Mouse (Mus musculus): ENCODE data around the gene Guca2b. TPM values are rescaled to one million over a fixed set of nuclear protein-coding genes. Genes with fewer than 3 reads are reported as not detected.

Guca2b gene
- polyA plus RNA-seq, 1 experiment from 2014 or later: not detected

- Histone ChIP-seq H3K27me3 (no peaks in the 10 kb centered on the region), H3K9me3 (no peaks in the 10 kb centered on the region), H3K27ac (replicated peaks) (0 out of 2 replicates have a peak overlapping the region, but pooled peaks have one; percentile 33), H3K4me1 (replicated peaks) (peaks cover 23% of the 10 kb centered on the region), H3K4me3 (no peak overlapping the region), H3K36me3 (no peaks in the 10 kb centered on the region), H3K4me2 (no peak overlapping the region), H3K9ac (no peak overlapping the region)
- WGBS: 67% methylated on average over 10 of the region's 10 CpGs
- ATAC-seq (ENCODE audit: low read depth): no peak
Observed at GRCm38 (mm10) chr4:119669356-119670209, 10.8 kb upstream of the Guca2b start.

- Histone ChIP-seq H3K4me3 (no peak overlapping the region), H3K27ac (replicated peaks) (no peak overlapping the region), H3K9ac (no peak overlapping the region), H3K9me3 (no peaks in the 10 kb centered on the region), H3K4me2 (no peak overlapping the region), H3K36me3 (no peaks in the 10 kb centered on the region), H3K27me3 (no peaks in the 10 kb centered on the region), H3K4me1 (replicated peaks) (peaks cover 23% of the 10 kb centered on the region)
- WGBS: 78% methylated on average over 4 of the region's 4 CpGs
- ATAC-seq (ENCODE audit: low read depth): no peak
Observed at GRCm38 (mm10) chr4:119668596-119668995, 9.8 kb upstream of the Guca2b start.

- WGBS: 92% methylated on average over 3 of the region's 3 CpGs
- ATAC-seq (ENCODE audit: low read depth): no peak
- Histone ChIP-seq H3K4me3 (no peak overlapping the region), H3K36me3 (no peaks in the 10 kb centered on the region), H3K27ac (replicated peaks) (no peak overlapping the region), H3K4me1 (replicated peaks) (peaks cover 23% of the 10 kb centered on the region), H3K9me3 (no peaks in the 10 kb centered on the region), H3K4me2 (no peak overlapping the region), H3K27me3 (no peaks in the 10 kb centered on the region), H3K9ac (no peak overlapping the region)
Observed at GRCm38 (mm10) chr4:119668185-119668584, 9.4 kb upstream of the Guca2b start.

GRCm38 (mm10) chr4:119667454-119667853 is 8.7 kb upstream of the Guca2b start:
- H3K4me2 ChIP-seq: no peak overlapping the region
- H3K9ac ChIP-seq: no peak overlapping the region
- H3K27ac ChIP-seq (replicated peaks): no peak overlapping the region
- no peaks in the 10 kb centered on the region for H3K36me3 ChIP-seq
- H3K4me3 ChIP-seq: no peak overlapping the region
- no peak for ATAC-seq (ENCODE audit: low read depth)
- no peaks in the 10 kb centered on the region for H3K9me3 ChIP-seq
- 26% methylated on average over 5 of the region's 5 CpGs for WGBS
- peaks cover 23% of the 10 kb centered on the region for H3K4me1 ChIP-seq (replicated peaks)
- H3K27me3 ChIP-seq: no peaks in the 10 kb centered on the region

- Histone ChIP-seq H3K27ac (replicated peaks) (no peak overlapping the region), H3K36me3 (no peaks in the 10 kb centered on the region), H3K4me1 (replicated peaks) (peaks cover 23% of the 10 kb centered on the region), H3K27me3 (no peaks in the 10 kb centered on the region), H3K4me2 (no peak overlapping the region), H3K9me3 (no peaks in the 10 kb centered on the region), H3K4me3 (no peak overlapping the region), H3K9ac (no peak overlapping the region)
- ATAC-seq (ENCODE audit: low read depth): no peak
- WGBS: 42% methylated on average over 8 of the region's 8 CpGs
Observed at GRCm38 (mm10) chr4:119666116-119666515, 7.4 kb upstream of the Guca2b start.

GRCm38 (mm10) chr4:119665166-119665565 is 6.4 kb upstream of the Guca2b start:
- Histone ChIP-seq H3K4me3 (no peak overlapping the region), H3K4me2 (no peak overlapping the region), H3K27ac (replicated peaks) (no peak overlapping the region), H3K36me3 (no peaks in the 10 kb centered on the region), H3K9ac (no peak overlapping the region), H3K27me3 (no peaks in the 10 kb centered on the region), H3K4me1 (replicated peaks) (peaks cover 15% of the 10 kb centered on the region), H3K9me3 (no peaks in the 10 kb centered on the region)
- 95% methylated on average over 2 of the region's 2 CpGs for WGBS
- ATAC-seq (ENCODE audit: low read depth): no peak

GRCm38 (mm10) chr4:119663409-119664095 is 4.8 kb upstream of the Guca2b start:
- WGBS: 92% methylated on average over 14 of the region's 14 CpGs
- no peak overlapping the region for H3K4me2 ChIP-seq
- no peak overlapping the region for H3K9ac ChIP-seq
- H3K27ac ChIP-seq (replicated peaks): no peak overlapping the region
- H3K36me3 ChIP-seq: no peaks in the 10 kb centered on the region
- H3K4me3 ChIP-seq: no peak overlapping the region
- no peaks in the 10 kb centered on the region for H3K27me3 ChIP-seq
- no peak for ATAC-seq (ENCODE audit: low read depth)
- H3K4me1 ChIP-seq (replicated peaks): 0 out of 2 replicates have a peak, but pooled peaks cover 7% of the 10 kb centered on the region
- no peaks in the 10 kb centered on the region for H3K9me3 ChIP-seq

GRCm38 (mm10) chr4:119662976-119663375 is 4.2 kb upstream of the Guca2b start:
- ATAC-seq (ENCODE audit: low read depth): no peak
- Histone ChIP-seq H3K9ac (no peak overlapping the region), H3K4me1 (replicated peaks) (0 out of 2 replicates have a peak, but pooled peaks cover 7% of the 10 kb centered on the region), H3K4me3 (no peak overlapping the region), H3K9me3 (no peaks in the 10 kb centered on the region), H3K27ac (replicated peaks) (no peak overlapping the region), H3K36me3 (no peaks in the 10 kb centered on the region), H3K4me2 (no peak overlapping the region), H3K27me3 (no peaks in the 10 kb centered on the region)
- WGBS: 91% methylated on average over 7 of the region's 7 CpGs

GRCm38 (mm10) chr4:119662151-119662550 is 3.4 kb upstream of the Guca2b start:
- Histone ChIP-seq H3K4me3 (no peak overlapping the region), H3K27ac (replicated peaks) (no peak overlapping the region), H3K4me1 (replicated peaks) (0 out of 2 replicates have a peak, but pooled peaks cover 7% of the 10 kb centered on the region), H3K9me3 (no peaks in the 10 kb centered on the region), H3K36me3 (no peaks in the 10 kb centered on the region), H3K27me3 (no peaks in the 10 kb centered on the region), H3K9ac (no peak overlapping the region), H3K4me2 (no peak overlapping the region)
- ATAC-seq (ENCODE audit: low read depth): no peak
- WGBS: 85% methylated on average over 4 of the region's 4 CpGs

GRCm38 (mm10) chr4:119660007-119660406 is 1.3 kb upstream of the Guca2b start:
- H3K27me3 ChIP-seq: no peaks in the 10 kb centered on the region
- no peaks in the 10 kb centered on the region for H3K9me3 ChIP-seq
- no peaks in the 10 kb centered on the region for H3K36me3 ChIP-seq
- no peak for ATAC-seq (ENCODE audit: low read depth)
- WGBS: 85% methylated on average over 8 of the region's 8 CpGs
- H3K4me2 ChIP-seq: no peak overlapping the region
- no peak overlapping the region for H3K4me3 ChIP-seq
- H3K27ac ChIP-seq (replicated peaks): no peak overlapping the region
- no peak overlapping the region for H3K9ac ChIP-seq
- H3K4me1 ChIP-seq (replicated peaks): no peaks in the 10 kb centered on the region

GRCm38 (mm10) chr4:119658246-119658645 is 508 bp downstream of the Guca2b start:
- H3K27ac ChIP-seq (replicated peaks): no peak overlapping the region
- no peak for ATAC-seq (ENCODE audit: low read depth)
- H3K4me2 ChIP-seq: no peak overlapping the region
- no peaks in the 10 kb centered on the region for H3K27me3 ChIP-seq
- H3K4me1 ChIP-seq (replicated peaks): no peaks in the 10 kb centered on the region
- H3K9ac ChIP-seq: no peak overlapping the region
- no peak overlapping the region for H3K4me3 ChIP-seq
- peaks cover 10% of the 10 kb centered on the region for H3K9me3 ChIP-seq
- WGBS: 64% methylated on average over 2 of the region's 2 CpGs
- H3K36me3 ChIP-seq: no peaks in the 10 kb centered on the region

- Histone ChIP-seq H3K36me3 (no peaks in the 10 kb centered on the region), H3K4me2 (no peak overlapping the region), H3K27ac (replicated peaks) (no peak overlapping the region), H3K4me1 (replicated peaks) (no peaks in the 10 kb centered on the region), H3K27me3 (no peaks in the 10 kb centered on the region), H3K4me3 (no peak overlapping the region), H3K9me3 (peaks cover 15% of the 10 kb centered on the region), H3K9ac (no peak overlapping the region)
- ATAC-seq (ENCODE audit: low read depth): no peak
- 100% methylated on average over 1 of the region's 1 CpGs for WGBS
Observed at GRCm38 (mm10) chr4:119657011-119657410, 1.7 kb downstream of the Guca2b start.
